ENCODE assay signal across 11 mouse cellular contexts in the genomic region with DNA sequence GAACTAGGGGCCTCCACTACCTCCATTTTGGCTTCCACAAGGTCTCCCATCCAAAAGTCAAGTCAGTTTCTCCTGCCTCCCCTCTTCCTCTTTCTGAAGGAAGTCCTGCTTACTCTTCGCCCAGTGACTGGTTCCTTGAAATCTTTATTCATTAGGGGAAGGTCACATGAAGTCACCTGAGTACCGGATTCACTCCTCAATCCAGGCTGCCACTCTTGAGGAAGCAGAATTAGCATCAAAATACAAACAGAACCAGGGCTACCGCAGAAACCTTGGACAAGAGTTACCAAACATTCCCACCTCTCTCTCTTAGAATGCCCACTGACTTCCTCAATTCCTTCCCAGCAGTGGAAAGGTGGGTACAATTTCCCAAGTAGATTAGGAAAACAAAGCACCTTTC.
"Had no signal": no experiment of that assay in that cellular context is flagged by ENCODE, and none has a peak within 500 bp of the region (broad histone marks: within the 10 kb centered on the region; RNA-seq: fewer than 3 reads in every experiment).

No protein-coding gene starts in this region.

- DNase-seq: kidney, adult 8-10 months; kidney, postnatal 10 days; kidney, postnatal 36 days; left cerebral cortex, postnatal 4 days; lung, adult 18-20 months; lung, postnatal 10 days; lung, postnatal 36 days; midbrain, embryonic 14.5 days; retina, postnatal 1 day; thymus, adult 18-20 months; thymus, postnatal 36 days had no signal
